Mouse (Mus musculus) gastrocnemius, postnatal 36 days (tissue): Measurements from ENCODE around the gene S100a9. TPM values are rescaled to one million over a fixed set of nuclear protein-coding genes. Genes with fewer than 3 reads are reported as not detected.

Experiments
- total RNA-seq, 2 experiments: library from RNA; stranded (reverse); gene quantifications; 2 replicates each; pipeline ENCODE4 v1.2.3; 2021

Gene S100a9
- total RNA-seq, 2 experiments from 2014 or later: not detected

Other genes starting within 250 kb of the S100a9 start
- gene Npr1, start 229.9 kb downstream of the S100a9 start, total RNA-seq: 1 to 10 TPM; 5.7 to 6.1 TPM
- 10 to 100 TPM; 23.8 to 25.4 TPM for gene Ilf2, start 219.6 kb downstream of the S100a9 start, total RNA-seq
- gene Snapin, start 204.7 kb downstream of the S100a9 start, total RNA-seq: 10 to 100 TPM; 58.8 to 68.7 TPM
- gene Chtop, start 186.2 kb downstream of the S100a9 start, total RNA-seq: 10 to 100 TPM; 84.4 to 90.1 TPM
- gene S100a1, start 181.3 kb downstream of the S100a9 start, total RNA-seq: 100 to 1,000 TPM; 120 to 124 TPM
- 1 to 10 TPM; 9.2 to 9.6 TPM for gene S100a13, start 181.3 kb downstream of the S100a9 start, total RNA-seq
- under 1 TPM in 1 of 2 experiments, not detected in 1; 0.30 TPM for gene S100a14, start 168.9 kb downstream of the S100a9 start, total RNA-seq
- gene S100a16, start 158.5 kb downstream of the S100a9 start, total RNA-seq: 10 to 100 TPM; 58.6 to 63.8 TPM
- not detected for gene S100a3, start 135.1 kb downstream of the S100a9 start, total RNA-seq
- not detected for gene S100a2, start 105.5 kb downstream of the S100a9 start, total RNA-seq
- gene Gm42674, start 93.8 kb downstream of the S100a9 start, total RNA-seq: not detected
- 10 to 100 TPM; 16.4 to 16.5 TPM for gene S100a4, start 92.0 kb downstream of the S100a9 start, total RNA-seq
- under 1 TPM in 1 of 2 experiments, not detected in 1; 0.72 TPM for gene S100a5, start 87.2 kb downstream of the S100a9 start, total RNA-seq
- 10 to 100 TPM; 61.9 to 77.2 TPM for gene S100a6, start 82.8 kb downstream of the S100a9 start, total RNA-seq
- under 1 TPM in 1 of 2 experiments, not detected in 1; 0.28 TPM for gene S100a7a, start 41.7 kb downstream of the S100a9 start, total RNA-seq
- not detected for gene S100a8, start 26.7 kb downstream of the S100a9 start, total RNA-seq
- gene Pglyrp4, start 31.2 kb upstream of the S100a9 start, total RNA-seq: not detected
- gene Gm5849, start 82.2 kb upstream of the S100a9 start, total RNA-seq: not detected